Mouse (Mus musculus) yolk sac, embryonic 10.5 days (tissue): ENCODE results near the gene Lrguk.

Experiments
- DNase-seq: peaks from one replicate; pipeline ENCODE4 v3.0.0-alpha.2; 2017; ENCODE audit warnings: low spot score

The Lrguk gene

DNA sequence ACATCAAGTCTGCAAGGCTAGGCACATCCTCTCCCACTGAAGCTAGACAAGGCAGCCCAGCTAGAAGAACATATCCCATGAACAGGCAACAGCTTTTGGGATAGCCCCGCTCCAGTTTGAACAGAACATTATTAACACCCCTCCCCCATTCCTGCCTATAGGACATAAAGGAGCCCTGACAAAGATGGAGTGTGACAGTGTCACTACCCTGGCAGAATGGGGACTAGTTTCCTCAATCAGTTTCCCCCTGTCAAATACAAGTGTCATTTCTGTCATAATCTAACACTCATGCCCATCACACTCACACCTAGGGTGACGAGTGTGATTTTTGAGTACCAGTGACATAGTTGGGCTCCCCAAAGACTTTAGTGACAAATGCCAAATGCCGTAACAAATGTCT is 118.8 kb downstream of the Lrguk start:
- no peak for DNase-seq

DNA sequence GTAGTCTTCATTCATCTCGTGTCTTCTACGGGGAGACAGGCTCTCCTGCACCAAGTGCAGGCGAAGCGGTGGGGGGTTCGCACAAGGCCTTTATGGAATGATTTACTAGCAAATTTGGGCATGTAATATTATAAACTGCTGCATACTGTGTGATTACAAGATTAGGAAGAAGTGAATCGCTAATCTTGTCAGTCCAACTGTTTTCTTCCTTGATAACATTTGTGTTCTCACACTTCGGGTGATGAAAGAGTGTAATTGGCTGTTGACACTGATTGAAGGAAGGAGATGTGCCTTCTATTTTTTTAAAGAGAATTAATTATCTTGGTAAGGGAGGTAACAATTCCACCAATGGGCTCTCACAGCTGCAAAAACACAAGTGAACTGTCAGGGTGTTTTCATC is 119.4 kb downstream of the Lrguk start:
- DNase-seq = no peak

DNA sequence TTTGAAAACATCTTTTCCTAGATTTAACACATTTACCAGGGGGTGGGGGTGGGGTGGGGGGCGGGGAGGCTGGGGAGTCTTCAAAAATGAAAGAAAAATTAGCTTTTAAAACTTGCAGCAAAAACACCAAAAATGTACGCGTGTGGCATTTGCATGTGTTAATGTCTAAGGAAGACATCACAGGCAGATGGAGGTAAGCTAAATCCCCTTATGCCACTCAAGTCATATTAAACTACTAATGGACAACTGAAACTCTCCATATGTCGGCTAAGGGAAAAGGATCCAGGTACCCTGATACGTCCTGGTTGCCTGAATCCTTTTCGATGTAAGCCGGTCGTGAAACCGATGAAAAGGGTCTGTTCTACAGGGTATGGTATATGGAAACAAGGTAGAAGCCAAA is 119.8 kb downstream of the Lrguk start:
- no peak for DNase-seq

DNA sequence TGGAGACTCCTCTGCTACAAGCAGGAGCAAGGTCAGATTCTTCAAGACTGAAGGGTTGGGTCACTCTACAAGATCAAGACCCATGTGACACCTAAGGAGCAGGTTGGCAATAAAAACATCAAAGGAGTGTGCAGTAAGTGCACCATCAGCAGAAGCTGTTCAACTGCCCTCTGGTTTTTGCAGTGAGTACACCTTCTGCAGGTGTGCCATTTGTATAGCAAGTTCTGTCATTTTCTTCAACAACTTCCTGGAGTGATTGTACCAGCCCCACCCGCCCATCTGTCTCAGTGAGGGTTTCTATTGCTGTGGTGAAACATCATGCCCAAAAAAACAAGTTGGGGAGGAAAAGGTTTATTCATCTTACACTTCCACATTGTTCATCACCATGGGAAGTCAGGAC is 120.6 kb downstream of the Lrguk start:
- DNase-seq = no peak

DNA sequence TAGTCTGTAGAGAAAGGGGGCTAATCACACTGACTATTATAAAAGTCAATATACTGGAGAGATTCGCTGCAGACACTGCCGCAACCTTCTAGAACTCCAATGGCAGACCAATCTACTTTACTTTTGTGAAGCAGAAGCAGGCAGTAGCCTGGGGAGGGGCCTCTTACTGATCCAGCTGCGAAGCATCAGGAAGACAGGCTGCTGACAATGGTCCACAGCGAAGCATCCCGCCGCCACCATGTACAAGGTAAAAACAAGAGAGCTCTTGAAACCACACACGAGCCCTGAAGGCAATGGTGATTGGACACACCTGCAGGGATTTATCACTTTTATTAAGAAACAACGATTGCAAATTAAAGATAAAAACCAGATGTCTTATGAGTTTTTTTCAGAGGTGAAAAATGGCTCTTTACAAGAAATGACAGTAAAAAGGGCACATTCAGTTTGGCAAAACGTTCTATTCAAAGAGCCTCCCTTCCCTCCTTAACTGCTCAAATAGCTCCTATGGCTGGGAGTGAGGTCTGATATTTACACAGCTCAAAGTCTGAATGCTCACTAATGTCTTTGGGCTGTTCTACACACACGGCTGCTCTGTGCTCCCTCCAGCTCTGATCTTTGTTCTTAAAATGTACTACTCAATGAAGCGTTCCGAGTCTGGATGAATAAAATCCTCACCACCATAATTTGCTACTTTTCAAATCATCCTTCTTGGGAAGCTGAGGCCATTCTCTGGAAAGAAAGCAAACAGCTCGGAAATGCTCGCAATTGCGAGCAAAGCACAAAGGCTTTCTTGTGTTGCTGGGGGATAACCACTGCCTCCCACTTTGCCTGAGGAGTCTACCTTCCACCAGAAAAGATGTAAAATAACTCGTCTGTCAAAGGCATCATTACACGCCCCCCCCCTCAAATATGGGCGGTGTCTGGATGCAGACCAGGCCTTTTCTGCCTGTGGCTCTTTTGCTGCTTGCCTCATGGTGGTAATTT is 124.1 kb downstream of the Lrguk start:
- no peak for DNase-seq

DNA sequence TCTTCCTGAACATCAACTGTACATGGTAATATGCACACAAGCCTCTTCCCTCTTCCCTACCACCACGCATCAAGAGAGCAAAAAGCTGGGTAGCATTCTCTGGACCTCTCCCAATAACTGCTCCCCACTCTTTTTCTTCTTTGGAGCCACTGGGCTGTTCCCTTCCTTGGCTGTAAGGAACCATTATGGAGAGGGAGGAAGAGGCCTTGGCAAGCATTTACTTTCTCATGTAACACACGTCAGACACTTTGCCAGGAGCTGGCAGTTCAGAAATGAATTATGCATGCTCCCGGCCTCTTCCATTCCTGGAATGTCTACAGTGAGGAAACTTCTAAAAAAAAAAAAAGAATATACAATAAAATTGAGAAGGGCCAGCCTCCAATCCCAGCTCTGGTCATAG is 125.0 kb downstream of the Lrguk start:
- DNase-seq = no peak

DNA sequence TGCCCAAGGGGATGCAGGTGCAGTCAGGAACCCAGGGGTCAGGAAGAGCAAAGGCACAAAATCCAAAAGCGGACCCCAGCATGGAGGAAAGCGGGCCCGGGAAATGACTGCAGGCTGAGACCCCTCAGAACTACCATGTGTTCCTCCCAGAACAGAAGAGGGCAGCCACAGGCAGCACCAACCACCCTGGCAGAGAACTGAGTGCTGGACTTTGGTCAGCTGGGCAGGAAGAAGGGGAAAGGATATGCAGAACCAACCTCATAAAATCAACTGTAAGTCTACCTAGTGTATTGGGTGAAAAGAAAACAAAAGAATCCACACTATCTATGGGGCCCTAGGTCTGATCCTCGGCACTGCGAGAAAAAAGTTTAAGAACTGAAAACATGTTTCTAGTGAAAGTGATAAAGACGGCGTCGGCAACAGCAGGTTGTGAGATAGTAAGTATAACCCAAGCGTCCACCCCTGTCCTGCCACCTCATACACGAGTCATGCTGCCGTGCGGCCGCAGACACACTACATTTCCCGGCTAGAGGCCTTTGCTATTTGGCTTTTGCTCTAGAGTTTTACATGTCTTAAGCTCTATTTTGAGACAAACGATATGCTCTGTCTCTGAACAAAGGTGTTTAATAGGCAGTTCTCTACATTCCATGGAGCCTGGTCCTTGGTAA is 126.0 kb downstream of the Lrguk start:
- no peak for DNase-seq

DNA sequence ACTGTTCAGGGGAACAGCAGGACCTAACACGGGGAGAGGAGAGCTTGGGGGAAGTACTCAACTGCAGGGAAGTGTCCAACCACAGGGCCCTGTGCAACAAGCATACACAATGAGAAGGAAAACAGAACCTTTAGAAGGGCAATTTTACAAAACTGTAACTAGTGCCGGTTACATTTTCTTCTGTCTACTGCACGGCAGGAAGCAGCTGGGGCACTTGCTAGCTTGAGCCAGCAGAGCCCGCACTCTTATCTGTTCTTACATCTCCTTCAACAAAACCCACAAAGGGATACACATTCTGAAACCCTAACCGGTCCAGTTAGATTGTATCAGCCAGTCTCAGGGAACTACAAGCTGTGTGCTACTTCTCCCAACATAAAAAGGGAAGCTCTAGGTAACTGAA is 126.8 kb downstream of the Lrguk start:
- no peak for DNase-seq

DNA sequence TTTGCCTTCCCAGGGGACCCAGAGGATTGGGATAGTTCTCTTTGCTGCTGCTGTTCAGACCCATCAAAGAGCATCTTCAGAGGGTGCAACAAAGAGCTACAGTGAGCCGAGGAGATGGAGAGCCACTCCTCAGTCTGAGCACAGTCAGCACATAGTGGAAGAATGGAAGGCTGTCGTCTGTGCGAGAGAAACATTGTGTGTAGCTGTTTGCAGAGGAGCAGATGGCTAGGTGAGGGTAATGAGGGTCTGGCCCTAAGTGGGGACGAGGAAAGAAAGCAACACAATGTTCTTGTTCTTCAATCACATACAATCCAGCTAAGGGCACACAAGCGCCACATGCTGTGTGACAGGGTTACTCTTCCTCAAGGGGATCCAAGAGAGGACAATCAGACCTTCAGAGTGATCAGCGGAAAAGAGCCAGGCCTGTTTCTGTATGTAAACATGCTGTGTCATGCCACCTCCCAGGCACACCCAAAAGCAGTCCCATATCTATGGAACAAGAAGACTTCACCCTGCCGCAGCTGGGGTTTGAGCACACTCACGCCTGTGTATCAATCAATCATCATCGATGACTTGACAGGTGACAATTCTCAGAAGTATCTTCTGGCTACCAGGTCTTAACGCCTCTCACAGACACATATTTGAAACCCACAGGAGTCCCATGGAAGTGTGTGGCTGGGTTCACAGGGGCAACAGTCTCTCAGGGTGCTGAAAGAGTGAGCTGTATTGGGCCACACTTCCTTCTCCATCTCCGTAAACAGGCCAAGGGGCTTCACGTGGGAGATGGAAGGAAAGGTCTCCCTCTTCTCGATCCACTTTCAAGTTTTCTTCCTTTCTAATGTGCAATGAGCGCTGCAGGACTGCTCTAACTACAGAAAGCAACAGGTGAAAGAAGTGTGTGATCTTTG is 127.8 kb downstream of the Lrguk start:
- no peak for DNase-seq

DNA sequence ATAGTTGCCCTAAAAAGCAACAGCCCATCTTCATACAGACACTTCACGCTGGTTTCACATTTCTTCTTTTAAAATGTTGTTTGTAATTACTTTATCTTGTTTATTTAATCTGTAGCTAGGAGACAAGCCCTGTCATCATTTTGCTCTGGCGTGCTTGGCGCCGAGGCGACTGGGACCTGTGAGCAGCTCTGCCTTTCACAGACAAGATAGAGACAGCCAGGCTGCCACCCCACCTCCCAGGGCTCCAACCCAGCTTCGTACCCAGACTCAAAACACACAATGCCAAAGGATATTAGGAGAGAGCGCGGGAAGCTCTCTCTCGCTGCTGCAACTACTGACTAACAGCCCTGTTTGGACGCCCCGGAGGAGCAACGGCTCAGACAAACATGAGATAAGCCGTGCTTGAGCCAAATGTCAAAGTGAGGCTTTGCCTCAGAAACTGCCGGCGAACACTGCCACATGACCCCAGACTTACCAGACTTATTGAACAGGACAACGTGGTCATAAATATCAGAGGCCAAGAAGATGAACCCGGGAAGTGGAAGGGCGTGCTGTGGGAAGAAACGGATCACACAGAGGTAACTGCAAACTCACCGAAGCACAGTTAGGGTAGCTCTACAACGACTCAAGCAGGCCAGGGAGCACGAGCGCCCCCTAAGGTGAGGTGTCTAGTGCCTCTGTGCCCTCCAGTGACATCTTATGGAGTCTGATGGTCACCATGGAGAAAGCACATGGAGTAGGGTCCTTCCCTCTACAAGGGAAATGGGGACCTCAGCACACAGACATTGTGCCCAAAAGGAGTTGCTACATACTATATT is 131.0 kb downstream of the Lrguk start:
- DNase-seq = no peak

DNA sequence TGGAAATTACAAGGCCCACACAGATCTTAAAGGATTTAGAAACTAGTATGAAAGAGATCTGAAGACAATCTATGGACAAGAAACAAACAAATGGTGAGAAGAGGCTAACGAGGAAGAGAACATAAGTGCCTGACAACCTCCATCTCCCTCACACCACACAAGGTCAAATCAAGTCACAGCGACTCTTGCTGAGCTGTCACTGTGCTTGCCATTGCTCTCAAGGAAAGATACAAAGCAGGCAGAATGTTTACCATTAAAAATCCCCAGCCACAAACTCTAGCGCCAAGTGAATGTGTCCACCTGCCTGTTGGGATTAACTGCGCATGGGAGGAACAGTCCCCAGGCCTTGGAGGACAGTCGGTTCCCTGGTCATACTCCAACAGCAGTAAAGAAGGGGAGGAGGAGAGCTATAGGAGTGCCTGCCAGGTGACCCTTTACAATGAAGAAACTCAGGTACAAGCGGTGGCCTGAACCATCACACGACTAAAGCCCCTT is 131.6 kb downstream of the Lrguk start:
- DNase-seq = no peak

DNA sequence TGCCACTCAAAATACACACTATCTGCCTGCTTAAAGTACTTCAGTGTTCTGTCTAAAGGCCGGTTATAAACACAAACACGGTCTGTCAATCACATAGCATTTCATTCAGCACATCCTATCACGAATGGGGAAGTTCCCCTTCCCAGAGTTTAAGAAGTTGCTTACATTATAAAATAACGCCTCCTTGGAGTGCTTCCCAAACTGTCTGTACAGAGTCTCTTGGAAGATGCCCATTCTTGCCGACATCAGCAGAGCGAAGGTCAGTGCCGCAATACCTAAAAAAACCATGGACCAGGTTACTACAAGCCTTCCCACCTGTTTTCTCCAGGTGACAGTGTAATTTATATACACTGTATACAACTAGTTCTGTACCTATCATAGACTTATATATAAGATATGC is 132.3 kb downstream of the Lrguk start:
- DNase-seq = no peak

DNA sequence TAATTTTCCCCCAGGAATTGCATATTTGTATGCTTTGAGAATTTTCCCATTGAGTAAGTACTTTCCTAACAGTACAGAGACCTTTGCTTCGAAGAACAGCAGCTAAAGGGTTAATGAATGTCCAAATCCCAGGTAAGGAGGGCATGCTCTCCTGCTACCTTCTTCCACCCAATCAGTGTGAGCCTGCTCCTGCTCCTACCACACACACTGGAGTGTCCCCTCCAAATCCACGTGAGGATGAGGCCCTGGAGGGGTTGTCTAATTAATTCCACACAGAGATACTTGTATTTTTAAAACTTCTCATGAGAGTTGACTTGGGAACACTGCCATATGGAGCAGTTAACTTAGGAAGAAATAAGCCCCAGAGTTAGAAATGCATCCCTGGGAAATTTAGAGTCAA is 133.4 kb downstream of the Lrguk start:
- DNase-seq = no peak

DNA sequence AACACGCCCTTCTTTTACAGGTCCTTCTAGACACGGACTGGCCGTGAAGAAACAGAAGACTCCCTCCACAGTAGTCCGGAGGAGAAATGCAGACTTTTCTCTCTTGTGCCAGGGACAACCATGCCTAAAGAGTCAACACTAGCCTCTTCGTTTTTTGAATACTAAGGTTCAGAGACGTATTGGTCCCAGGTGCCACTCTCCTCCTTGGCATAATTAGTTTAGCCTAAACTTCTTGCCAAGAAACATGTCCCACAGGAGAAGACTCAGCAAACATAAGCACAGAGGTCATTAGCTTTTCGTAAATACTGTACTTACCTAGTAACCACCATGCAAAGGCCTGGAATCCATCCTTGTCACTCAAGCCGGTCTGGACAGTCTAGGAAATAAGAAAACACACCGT is 133.8 kb downstream of the Lrguk start:
- no peak for DNase-seq

DNA sequence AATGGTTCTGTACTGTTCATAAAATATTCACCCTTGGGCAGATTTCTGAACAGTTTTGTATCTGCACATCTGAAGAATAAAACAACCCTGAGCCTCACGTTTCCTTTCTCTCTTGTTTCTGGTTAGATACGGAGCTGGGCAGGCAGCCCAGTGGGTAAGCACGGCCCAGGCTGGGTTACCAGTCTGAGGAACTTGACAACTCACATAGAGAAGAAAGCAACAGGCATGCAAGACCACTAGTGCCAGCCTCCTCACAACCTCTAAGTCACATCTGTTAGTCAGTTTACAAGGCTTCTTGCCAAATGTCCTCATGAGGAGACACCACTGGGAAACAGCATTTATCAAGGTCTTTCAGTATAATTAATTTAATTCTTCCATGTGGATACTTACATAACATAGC is 139.6 kb downstream of the Lrguk start:
- DNase-seq = no peak

DNA sequence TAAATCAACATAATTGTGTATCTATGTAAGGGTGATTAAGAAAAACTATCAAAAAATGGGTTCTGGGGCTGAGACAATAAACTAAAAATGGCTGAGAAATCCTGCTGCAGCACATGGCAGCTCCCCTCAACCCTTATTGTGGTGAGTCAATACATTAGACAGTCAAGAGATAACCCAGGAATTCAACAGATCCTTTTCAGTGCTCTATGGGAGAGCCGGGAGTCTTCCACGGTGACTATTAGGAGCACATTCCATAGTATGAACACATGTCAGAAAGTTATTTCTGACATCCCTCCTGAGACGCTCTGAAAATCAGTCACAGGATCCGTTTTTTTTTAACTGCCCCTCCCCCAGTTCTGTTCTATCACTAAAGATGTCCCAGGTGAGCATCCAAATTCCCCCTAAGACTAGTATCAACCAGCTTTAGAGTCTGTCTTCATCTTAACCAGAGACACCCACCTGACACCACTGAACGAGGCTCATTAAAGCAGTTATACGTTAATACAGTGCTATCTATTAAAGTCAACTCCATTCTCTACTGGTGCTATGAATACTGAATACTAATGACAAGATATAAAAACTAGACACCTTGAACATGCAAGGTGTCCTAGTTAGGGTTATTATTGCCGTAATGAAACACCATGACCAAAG is 141.7 kb downstream of the Lrguk start:
- DNase-seq = no peak

DNA sequence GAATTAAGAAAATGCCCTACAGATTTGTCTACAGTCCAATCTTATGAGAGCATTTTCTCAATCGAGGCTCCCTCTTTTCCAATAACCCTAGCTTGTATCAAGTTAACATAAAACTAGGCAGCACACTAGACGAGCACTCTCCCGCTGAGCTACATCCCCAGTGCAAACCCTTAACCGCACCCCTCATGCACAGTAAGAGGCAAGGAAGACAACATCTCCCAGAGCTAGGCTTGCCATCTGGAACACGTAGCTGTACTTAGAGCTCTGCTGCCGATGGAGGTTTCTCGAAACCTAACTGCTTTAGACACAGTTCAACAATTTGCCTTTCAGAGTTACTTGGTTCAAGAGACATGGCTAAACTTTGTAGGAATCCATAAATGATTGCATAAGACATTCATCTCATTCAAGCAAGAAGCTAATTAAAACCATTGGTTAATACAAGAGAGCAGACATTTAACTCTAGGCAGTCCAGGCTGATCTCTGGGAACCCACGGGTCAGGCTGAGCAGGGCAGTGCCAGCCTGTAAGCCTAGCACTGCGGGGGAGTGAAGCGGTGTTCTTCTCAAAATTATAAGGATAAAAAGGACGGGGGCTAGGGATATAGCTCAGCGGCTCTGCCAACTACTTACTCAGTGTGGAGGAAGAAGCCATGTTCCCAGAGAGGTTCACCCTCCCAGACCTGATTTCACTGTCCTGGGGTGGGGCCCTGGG is 142.7 kb downstream of the Lrguk start:
- no peak for DNase-seq

DNA sequence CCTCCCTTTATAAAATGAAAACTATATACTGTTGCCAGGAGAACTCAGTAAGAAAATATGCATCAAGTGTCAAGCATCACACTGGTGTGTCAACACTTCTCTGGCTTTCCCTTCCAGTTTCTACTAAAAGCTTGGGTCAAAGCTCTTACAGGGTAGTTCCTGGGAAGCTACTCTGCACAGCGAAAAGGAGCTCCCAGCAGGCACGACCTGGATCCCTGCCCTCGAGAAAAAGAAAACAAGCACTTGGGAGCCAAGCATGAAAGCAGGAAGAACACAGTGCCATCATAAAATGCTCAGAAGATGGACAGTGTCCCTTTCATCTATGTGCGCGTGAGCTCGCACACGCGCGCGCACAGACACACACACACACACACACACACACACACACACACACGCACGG is 144.0 kb downstream of the Lrguk start:
- DNase-seq = no peak

DNA sequence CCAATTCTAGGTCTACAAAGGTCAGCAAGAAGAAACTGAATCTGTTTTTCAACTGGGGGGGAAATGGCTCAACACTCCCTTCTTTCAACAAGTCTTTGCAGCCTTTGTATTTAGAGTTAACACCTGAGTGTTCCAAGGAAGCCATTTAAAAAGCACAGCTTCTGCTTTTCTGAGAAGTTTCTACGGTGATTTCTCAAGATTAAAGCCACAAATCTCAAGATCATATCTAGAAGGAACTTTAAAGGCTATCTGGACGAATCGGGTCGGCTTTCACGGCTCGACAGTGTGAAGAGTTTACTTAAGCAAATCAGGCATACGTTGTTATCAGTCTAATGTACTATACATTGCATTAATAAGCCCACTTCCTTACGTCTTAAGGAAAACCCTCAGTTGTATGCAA is 145.5 kb downstream of the Lrguk start:
- no peak for DNase-seq
